Mouse (Mus musculus): ENCODE data around the gene Prdm12. TPM values are rescaled to one million over a fixed set of nuclear protein-coding genes. Genes with fewer than 3 reads are reported as not detected.
A peak's percentile ranks its signal among the peaks of the same experiment; 100 is the strongest.
"Not testable (repeated sequence)": the region's sequence is repeated elsewhere in the genome, so short reads cannot be mapped to it uniquely, and the experiment has no call there.

The Prdm12 gene
- polyA plus RNA-seq, 1 experiment from 2014 or later, result not detected

DNA sequence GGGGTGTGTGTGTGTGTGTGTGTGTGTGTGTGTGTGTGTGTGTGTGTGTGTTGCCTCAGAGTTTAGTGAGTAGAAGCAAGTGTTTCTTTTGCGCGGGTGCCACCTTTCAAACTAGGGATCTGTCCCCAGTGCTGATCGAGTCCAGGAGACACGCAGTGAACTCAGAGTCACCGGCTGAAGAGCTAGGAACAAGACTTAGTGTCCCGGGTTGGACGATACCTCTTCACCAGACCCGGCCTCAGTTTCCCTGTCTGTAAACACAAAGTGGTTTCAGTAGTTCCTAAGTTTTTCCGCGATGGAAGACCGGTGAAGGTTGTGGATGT lies 1.6 kb downstream of the Prdm12 start:
- DNase-seq (ENCODE audit: low spot score), result no peak

DNA sequence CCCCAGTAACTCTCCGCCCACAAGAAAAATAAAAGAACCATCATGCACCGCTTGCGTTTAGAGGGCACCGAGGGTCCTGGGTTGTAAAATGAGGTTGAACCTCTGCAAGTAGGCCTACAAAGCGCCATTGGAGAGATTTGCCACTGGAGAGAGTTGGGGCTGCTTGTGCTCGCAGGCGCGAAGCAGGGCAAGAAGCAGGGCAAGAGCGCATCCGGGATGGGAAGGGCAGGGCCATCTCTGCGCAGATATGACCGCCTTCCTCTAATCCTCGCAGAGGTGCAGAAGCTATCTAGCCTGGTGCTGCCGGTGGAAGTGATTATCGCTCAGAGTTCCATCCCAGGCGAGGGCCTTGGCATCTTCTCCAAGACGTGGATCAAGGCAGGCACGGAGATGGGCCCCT lies 2.1 kb downstream of the Prdm12 start:
- no peak for DNase-seq (ENCODE audit: low spot score)

DNA sequence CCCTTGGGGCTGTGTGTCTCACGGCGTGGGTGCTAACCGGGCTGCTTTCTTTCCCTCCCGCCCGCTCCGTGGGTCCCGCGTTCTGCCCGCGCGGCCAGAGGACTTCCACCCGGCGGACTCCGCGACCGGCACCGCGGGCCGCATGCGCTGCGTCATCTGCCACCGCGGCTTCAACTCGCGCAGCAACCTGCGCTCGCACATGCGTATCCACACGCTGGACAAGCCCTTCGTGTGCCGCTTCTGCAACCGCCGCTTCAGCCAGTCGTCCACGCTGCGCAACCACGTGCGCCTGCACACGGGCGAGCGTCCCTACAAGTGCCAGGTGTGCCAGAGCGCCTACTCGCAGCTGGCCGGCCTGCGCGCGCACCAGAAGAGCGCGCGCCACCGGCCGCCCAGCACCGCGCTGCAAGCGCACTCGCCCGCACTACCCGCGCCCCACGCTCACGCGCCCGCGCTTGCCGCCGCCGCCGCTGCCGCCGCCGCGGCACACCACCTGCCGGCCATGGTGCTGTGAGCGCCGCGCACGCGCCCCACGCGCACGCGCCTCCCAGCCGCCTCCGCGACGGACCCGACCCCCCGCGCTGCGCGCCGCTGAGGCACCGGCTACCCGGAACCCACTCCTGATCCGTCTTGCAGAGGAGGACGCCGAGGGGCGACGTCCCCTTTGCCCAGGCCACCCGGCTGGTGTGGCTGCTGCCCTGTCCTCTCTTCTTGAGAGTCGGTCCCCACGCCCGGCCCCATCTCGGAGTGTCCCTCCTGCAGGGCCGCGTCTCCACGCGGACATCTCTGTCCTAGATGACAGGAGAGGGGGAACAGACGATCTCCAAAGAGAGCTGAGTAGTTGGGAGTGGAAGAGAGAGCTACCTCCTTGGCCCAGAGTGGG lies 14.4 kb downstream of the Prdm12 start:
- peak; percentile 38 for DNase-seq (ENCODE audit: low spot score)

- peak; percentile 40 for DNase-seq (ENCODE audit: low spot score)
These were observed 15.2 kb downstream of the Prdm12 start for GRCm38 (mm10) chr2:31654854-31655559.

DNA sequence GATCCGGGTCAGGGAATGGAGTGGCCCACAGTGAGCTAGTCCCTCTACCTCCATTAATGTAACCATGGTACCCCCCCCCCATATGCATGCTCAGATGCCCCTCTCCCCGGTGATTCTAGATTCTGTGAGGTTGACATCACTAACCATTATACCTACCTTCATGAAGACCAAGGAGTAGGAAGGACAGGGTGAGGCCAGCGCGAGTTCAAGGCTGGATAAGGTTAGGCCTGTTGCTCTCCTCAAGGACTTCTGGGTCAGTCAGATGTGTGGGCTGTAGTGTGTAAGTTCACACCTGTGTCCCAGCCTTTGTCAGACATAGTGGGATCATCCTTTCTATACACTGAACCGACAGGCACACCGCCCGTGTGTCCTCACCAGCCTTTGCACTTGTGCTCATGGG lies 16.5 kb downstream of the Prdm12 start:
- no peak for DNase-seq (ENCODE audit: low spot score)

DNA sequence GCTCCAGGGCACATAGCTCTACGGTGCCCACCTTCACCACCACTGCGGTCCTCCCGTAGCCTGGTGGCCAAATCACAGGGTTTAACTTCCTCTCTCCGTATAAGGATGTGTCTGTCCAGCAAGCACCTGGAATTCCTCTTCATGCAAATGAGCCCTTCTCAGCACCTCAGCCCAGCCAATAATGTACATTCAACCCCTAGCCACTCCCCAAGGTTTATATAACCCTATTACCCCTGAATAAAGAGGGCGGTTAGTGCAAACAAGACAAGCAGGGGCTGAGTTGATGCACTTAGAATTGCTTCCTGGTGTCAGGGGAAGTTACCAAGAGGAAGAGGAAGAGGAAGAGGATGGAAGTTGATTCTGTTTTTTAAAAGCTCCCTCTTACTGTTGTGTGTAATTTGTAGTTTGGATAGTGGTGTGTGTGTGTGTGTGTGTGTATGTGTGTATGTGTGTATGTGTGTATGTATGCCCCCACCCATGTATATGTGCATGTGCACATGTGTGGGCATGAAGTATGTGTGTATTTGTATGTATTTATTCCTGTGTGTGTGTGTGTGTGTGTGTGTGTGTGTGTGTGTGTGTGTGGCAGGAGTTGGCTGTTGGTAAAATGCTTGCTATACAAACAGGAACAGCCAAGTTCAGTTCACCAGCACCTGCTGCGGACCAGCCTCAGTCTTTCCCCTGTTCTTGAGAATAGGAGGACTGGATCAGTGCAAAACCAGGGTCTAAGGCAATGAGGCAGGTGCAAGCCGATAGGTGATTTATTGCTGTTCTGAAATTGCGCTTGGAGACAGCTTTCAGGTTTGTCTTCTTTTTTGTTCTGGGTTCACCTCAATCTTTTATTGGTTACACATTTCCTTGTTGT lies 23.3 kb downstream of the Prdm12 start:
- no peak for DNase-seq (ENCODE audit: low spot score)

GRCm38 (mm10) chr2:31663804-31664180 lies 24.0 kb downstream of the Prdm12 start:
- no peak for DNase-seq (ENCODE audit: low spot score)

DNA sequence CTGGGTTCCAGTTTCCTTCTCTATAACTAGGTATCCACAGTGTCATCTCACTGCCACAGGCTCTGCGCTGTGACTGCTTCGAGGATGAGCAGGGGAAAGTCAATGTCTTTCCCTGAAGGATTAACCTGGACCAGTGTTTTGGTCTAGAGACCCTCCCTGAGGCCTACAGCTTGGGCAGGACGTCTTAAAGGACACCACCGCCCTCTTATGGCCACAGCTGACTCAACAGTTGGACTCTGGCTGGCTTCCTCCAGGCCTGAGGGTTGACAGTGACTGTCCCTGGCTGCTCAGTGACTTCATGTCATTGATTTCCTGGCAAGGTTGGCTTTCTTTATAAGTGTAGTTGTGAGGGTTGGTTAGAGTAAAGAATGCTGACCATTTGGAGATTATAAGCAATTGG lies 27.5 kb downstream of the Prdm12 start:
- no peak for DNase-seq (ENCODE audit: low spot score)

- DNase-seq (ENCODE audit: low spot score), result peak; percentile 97
These were observed 30.8 kb downstream of the Prdm12 start, which contains the start of gene Exosc2 for GRCm38 (mm10) chr2:31670551-31671035. Gene Exosc2, plus strand, starts transcription at chr2:31670715.

DNA sequence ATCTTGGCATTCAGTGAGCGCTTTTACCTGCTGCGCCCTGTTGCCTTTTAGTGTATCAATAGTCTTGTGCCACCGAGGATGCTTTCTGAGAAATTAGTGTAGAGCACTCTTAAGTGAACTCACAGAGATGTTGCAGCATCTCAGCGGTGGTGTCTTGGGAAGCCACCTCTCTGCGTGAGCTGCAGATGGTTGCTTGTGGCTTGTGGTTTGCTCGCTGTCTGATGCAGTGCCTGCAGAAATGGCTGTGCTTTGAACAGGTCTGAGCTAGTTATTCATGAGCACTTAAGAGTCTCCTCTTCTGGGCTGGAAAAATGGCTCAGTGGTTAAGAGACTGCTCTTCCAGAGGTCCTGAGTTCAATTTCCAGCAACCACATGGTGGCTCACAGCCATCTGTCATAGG lies 38.8 kb downstream of the Prdm12 start:
- peak; percentile 67 for DNase-seq (ENCODE audit: low spot score)

GRCm38 (mm10) chr2:31681051-31681707 lies 41.3 kb downstream of the Prdm12 start:
- not testable (repeated sequence) for DNase-seq (ENCODE audit: low spot score)

- no peak for DNase-seq (ENCODE audit: low spot score)
These were observed 41.9 kb downstream of the Prdm12 start for GRCm38 (mm10) chr2:31681731-31682235.

DNA sequence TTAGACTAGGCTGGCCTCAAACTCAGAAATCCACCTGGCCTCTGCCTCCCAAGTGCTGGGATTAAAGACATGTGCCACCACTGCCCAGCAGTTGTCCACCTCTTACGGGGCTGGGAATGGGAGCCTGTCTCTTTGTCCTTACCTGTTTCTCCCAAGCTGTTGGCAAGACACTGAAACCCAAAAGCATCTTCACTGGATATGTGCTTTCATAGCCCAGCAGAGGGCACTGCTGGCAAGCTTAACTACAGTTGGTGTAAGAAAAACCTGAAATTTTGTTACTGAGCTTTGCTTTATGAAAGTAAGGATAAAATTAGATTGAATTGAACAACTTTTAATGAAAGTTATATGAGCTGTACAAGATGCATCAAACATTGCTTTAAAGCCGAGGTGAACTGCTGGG lies 43.8 kb downstream of the Prdm12 start:
- DNase-seq (ENCODE audit: low spot score), result peak; percentile 69

GRCm38 (mm10) chr2:31688074-31688925 lies 48.5 kb downstream of the Prdm12 start, which contains the start of gene Abl1:
Gene Abl1, plus strand, starts transcription at chr2:31688376.
- DNase-seq (ENCODE audit: low spot score), result peak; percentile 96

GRCm38 (mm10) chr2:31689045-31689444 lies 49.2 kb downstream of the Prdm12 start:
- peak; percentile 11 for DNase-seq (ENCODE audit: low spot score)

DNA sequence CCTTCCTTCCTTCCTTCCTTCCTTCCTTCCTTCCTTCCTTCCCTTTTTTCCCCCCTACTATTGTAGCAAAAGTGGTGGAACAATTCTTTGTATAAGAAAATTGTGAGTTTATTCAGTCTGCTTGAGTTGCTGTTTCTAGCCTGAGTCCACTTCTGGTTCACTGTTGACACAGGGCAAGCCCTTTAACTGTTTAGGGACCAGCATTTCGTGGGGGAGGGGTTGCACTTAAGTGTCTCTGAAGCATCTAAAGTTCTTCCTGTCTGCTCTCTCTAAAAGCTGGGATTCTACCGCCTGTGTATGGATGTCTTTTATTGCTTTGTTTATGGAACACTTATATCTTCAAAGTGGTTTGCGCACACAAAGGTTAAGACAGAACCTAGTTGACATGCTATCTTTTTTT lies 50.2 kb downstream of the Prdm12 start:
- DNase-seq (ENCODE audit: low spot score), result no peak

DNA sequence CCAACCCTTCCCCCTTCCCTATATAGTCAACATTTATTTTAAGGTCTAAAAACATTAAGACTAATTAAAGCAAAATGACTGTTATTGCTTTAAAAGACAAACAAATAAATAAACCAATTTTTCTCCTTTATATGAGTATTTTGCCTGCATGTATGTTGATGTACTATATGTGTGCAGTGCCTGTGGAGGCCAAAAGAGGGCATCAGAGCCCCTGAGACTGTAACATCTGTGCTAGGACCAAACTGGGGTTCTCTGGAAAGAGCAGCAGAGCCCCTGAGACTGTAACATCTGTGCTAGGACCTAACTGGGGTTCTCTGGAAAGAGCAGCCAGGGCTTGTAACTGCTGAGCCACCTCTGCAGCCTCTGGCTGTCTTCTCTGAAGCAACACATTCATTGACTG lies 58.4 kb downstream of the Prdm12 start:
- DNase-seq (ENCODE audit: low spot score), result peak; percentile 18

- no peak for DNase-seq (ENCODE audit: low spot score)
These were observed 61.0 kb downstream of the Prdm12 start for GRCm38 (mm10) chr2:31700545-31701446.

- DNase-seq (ENCODE audit: low spot score), result no peak
These were observed 63.4 kb downstream of the Prdm12 start for GRCm38 (mm10) chr2:31703226-31703625.
